Mouse (Mus musculus) small intestine, adult 2 months (tissue): ENCODE data around the gene 6430548M08Rik. TPM values are rescaled to one million over a fixed set of nuclear protein-coding genes. Genes with fewer than 3 reads are reported as not detected.

Source experiments
- H3K27ac ChIP-seq: fragments of 200-500 bp; 2 replicates; pipeline ENCODE4 v1.5.1; 2012; ENCODE audit warnings: low read depth, low read length, control low read depth, inconsistent platforms; ENCODE audit not compliant: insufficient read depth
- H3K27me3 ChIP-seq: fragments of 200-500 bp; 2 replicates; pipeline ENCODE4 v1.6.1; 2012; ENCODE audit warnings: mild to moderate bottlenecking, moderate library complexity, low read length, inconsistent platforms; ENCODE audit not compliant: control insufficient read depth, insufficient read depth
- H3K36me3 ChIP-seq: fragments of 200-500 bp; 2 replicates; pipeline ENCODE4 v1.6.1; 2012; ENCODE audit warnings: mild to moderate bottlenecking, low read length, control low read depth, inconsistent platforms; ENCODE audit not compliant: control insufficient read depth, insufficient read depth
- H3K4me1 ChIP-seq: fragments of 200-500 bp; 2 replicates; pipeline ENCODE4 v1.6.1; 2012; ENCODE audit warnings: low read length, inconsistent platforms, mixed read lengths; ENCODE audit not compliant: control insufficient read depth, insufficient read depth, insufficient read length
- H3K4me3 ChIP-seq: fragments of 200-500 bp; 2 replicates; pipeline ENCODE4 v1.5.1; 2012; ENCODE audit warnings: low read depth, mild to moderate bottlenecking, control low read depth, inconsistent platforms, low read length, moderate library complexity
- CTCF ChIP-seq: fragments of 200-500 bp; IDR thresholded peaks from 2 replicates; pipeline ENCODE4 v1.5.1; 2012; ENCODE audit warnings: low read depth, mild to moderate bottlenecking, control low read depth, inconsistent platforms, low read length, moderate library complexity, mixed read lengths; ENCODE audit not compliant: insufficient replicate concordance, insufficient read length; ENCODE audit errors: extremely low read depth
- POLR2A ChIP-seq: fragments of 200-500 bp; IDR thresholded peaks from 2 replicates; pipeline ENCODE4 v1.6.1; 2012; ENCODE audit warnings: low read depth, mild to moderate bottlenecking, control low read depth, inconsistent platforms, low read length, moderate library complexity
- WGBS: fragments of 180-500 bp; shearing (Covaris S2); methylation state at CpG from one replicate; pipeline ENCODE4 v1.1.7; 2018; 5-methylcytosine and 5-hydroxymethylcytosine counted together
- polyA plus RNA-seq: library from polyadenylated mRNA; depleted of rRNA; stranded (reverse); fragments of >200 nt; gene quantifications from 2 replicates; pipeline ENCODE4 v1.2.3, GENCODE M21; 2012

The 6430548M08Rik gene
- polyA plus RNA-seq, 1 experiment, result 22.6 TPM

GRCm38 (mm10) chr8:120074516-120074915 is 39.4 kb upstream of the 6430548M08Rik start:
- Histone ChIP-seq H3K27ac (no peak overlapping the region), H3K4me1 (no peaks in the 10 kb centered on the region), H3K36me3 (no peaks in the 10 kb centered on the region), H3K4me3 (no peak overlapping the region), H3K27me3 (no peaks in the 10 kb centered on the region)
- WGBS, result 48% methylated on average over 6 of the region's 6 CpGs
- TF ChIP-seq CTCF (no peak), POLR2A (no peak)

- H3K27me3 ChIP-seq, result no peaks in the 10 kb centered on the region
- TF ChIP-seq CTCF, result no peak
- no peak for TF ChIP-seq POLR2A
These were observed 38.6 kb upstream of the 6430548M08Rik start for GRCm38 (mm10) chr8:120075347-120075746.

GRCm38 (mm10) chr8:120078080-120078479 is 35.9 kb upstream of the 6430548M08Rik start:
- no peak for TF ChIP-seq POLR2A
- peak; percentile 79 for TF ChIP-seq CTCF
- WGBS, result 5% methylated on average over 10 of the region's 10 CpGs
- Histone ChIP-seq H3K4me1 (no peaks in the 10 kb centered on the region), H3K36me3 (peaks cover 24% of the 10 kb centered on the region), H3K27me3 (no peaks in the 10 kb centered on the region), H3K27ac (no peak overlapping the region), H3K4me3 (no peak overlapping the region)

More at GRCm38 (mm10) chr8:120075347-120075746, 38.6 kb upstream of the 6430548M08Rik start:
- Histone ChIP-seq H3K4me3 (no peak overlapping the region), H3K36me3 (no peaks in the 10 kb centered on the region), H3K4me1 (no peaks in the 10 kb centered on the region), H3K27ac (no peak overlapping the region)
- 38% methylated on average over 6 of the region's 6 CpGs for WGBS

GRCm38 (mm10) chr8:120079361-120079760 is 34.6 kb upstream of the 6430548M08Rik start:
- no peak overlapping the region for H3K27ac ChIP-seq
- H3K4me3 ChIP-seq, result no peak overlapping the region
- TF ChIP-seq CTCF, result no peak
- no peak for TF ChIP-seq POLR2A
- peaks cover 33% of the 10 kb centered on the region for H3K36me3 ChIP-seq
- no peaks in the 10 kb centered on the region for H3K4me1 ChIP-seq
- 70% methylated on average over 5 of the region's 5 CpGs for WGBS
- no peaks in the 10 kb centered on the region for H3K27me3 ChIP-seq

- Histone ChIP-seq H3K4me3 (no peak overlapping the region), H3K27me3 (no peaks in the 10 kb centered on the region), H3K27ac (no peak overlapping the region), H3K36me3 (peaks cover 70% of the 10 kb centered on the region), H3K4me1 (no peaks in the 10 kb centered on the region)
- TF ChIP-seq POLR2A (no peak), CTCF (no peak)
- WGBS, result 92% methylated on average over 8 of the region's 8 CpGs
These were observed 30.7 kb upstream of the 6430548M08Rik start for GRCm38 (mm10) chr8:120083261-120083660.

- Histone ChIP-seq H3K27ac (no peak overlapping the region), H3K36me3 (peaks cover 77% of the 10 kb centered on the region), H3K4me1 (no peaks in the 10 kb centered on the region), H3K4me3 (no peak overlapping the region), H3K27me3 (no peaks in the 10 kb centered on the region)
- WGBS, result 92% methylated on average over 8 of the region's 8 CpGs
- TF ChIP-seq POLR2A, result no peak
- TF ChIP-seq CTCF, result no peak
These were observed 29.2 kb upstream of the 6430548M08Rik start for GRCm38 (mm10) chr8:120084783-120085182.

GRCm38 (mm10) chr8:120089511-120089910 is 24.4 kb upstream of the 6430548M08Rik start:
- TF ChIP-seq POLR2A (no peak), CTCF (no peak)
- peaks cover 77% of the 10 kb centered on the region for H3K36me3 ChIP-seq
- H3K4me1 ChIP-seq, result peaks cover 13% of the 10 kb centered on the region
- no peaks in the 10 kb centered on the region for H3K27me3 ChIP-seq
- WGBS, result 46% methylated on average over 7 of the region's 7 CpGs
- no peak overlapping the region for H3K27ac ChIP-seq
- H3K4me3 ChIP-seq, result no peak overlapping the region
